Mouse (Mus musculus) megakaryocyte, embryonic 14.5 days (primary cell): Measurements from ENCODE around the gene Gm9945. TPM values are rescaled to one million over a fixed set of nuclear protein-coding genes. Genes with fewer than 3 reads are reported as not detected.

Source experiments
- H3K27me3 ChIP-seq: replicated peaks from 2 replicates; pipeline ENCODE3; 2012; ENCODE audit warnings: inconsistent platforms
- H3K36me3 ChIP-seq: replicated peaks from 2 replicates; pipeline ENCODE3; 2012; ENCODE audit warnings: low read length, inconsistent platforms, mixed read lengths
- H3K4me1 ChIP-seq: 2 replicates; pipeline ENCODE4 v1.6.1; 2012; ENCODE audit warnings: inconsistent platforms
- H3K4me3 ChIP-seq: replicated peaks from 2 replicates; pipeline ENCODE3; 2012; ENCODE audit warnings: moderate library complexity, mild to moderate bottlenecking, inconsistent platforms
- H3K9me3 ChIP-seq: 2 replicates; pipeline ENCODE4 v1.6.1; 2012; ENCODE audit warnings: inconsistent platforms
- FLI1 ChIP-seq: IDR thresholded peaks from 2 replicates; pipeline ENCODE4 v1.6.1; 2012; ENCODE audit warnings: low read length, inconsistent platforms, mixed read lengths
- GATA1 ChIP-seq: IDR thresholded peaks from 3 replicates; pipeline ENCODE4 v1.6.1; 2012; ENCODE audit warnings: mixed read lengths, low read length, inconsistent platforms, borderline replicate concordance
- polyA plus RNA-seq: library from polyadenylated mRNA; stranded (reverse); fragments of >175 nt; gene quantifications from 2 replicates; pipeline ENCODE4 v1.2.3, GENCODE M21; 2012; ENCODE audit warnings: low replicate concordance; ENCODE audit not compliant: insufficient read depth

Gene Gm9945
- polyA plus RNA-seq, 1 experiment = not detected

- Histone ChIP-seq H3K36me3 (no peaks in the 10 kb centered on the region), H3K9me3 (peaks cover 7% of the 10 kb centered on the region; the same call in 1 of the 2 replicates), H3K4me3 (no peak overlapping the region), H3K27me3 (peaks cover 24% of the 10 kb centered on the region), H3K4me1 (peaks cover 45% of the 10 kb centered on the region)
- TF ChIP-seq FLI1 (no peak), GATA1 (no peak)
Measured at GRCm38 (mm10) chr11:53489421-53489820, 9.5 kb downstream of the Gm9945 start.

- no peaks in the 10 kb centered on the region for H3K36me3 ChIP-seq
- TF ChIP-seq FLI1 = no peak
- TF ChIP-seq GATA1 = no peak
- H3K4me3 ChIP-seq = no peak overlapping the region
- no peaks in the 10 kb centered on the region; the same call in 1 of the 2 replicates for H3K9me3 ChIP-seq
- H3K27me3 ChIP-seq = peaks cover 21% of the 10 kb centered on the region
- H3K4me1 ChIP-seq = peaks cover 42% of the 10 kb centered on the region
Measured at GRCm38 (mm10) chr11:53491954-53492401, 12.0 kb downstream of the Gm9945 start.

GRCm38 (mm10) chr11:53493243-53493955 lies 13.4 kb downstream of the Gm9945 start:
- TF ChIP-seq FLI1 (no peak), GATA1 (no peak)
- H3K4me3 ChIP-seq = no peak overlapping the region
- H3K9me3 ChIP-seq = no peaks in the 10 kb centered on the region; the same call in 1 of the 2 replicates
- no peaks in the 10 kb centered on the region for H3K36me3 ChIP-seq
- H3K4me1 ChIP-seq = peaks cover 38% of the 10 kb centered on the region
- H3K27me3 ChIP-seq = peaks cover 15% of the 10 kb centered on the region

GRCm38 (mm10) chr11:53495417-53495816 lies 15.5 kb downstream of the Gm9945 start:
- peaks cover 34% of the 10 kb centered on the region for H3K4me1 ChIP-seq
- TF ChIP-seq FLI1 (no peak), GATA1 (no peak)
- peaks cover 8% of the 10 kb centered on the region for H3K9me3 ChIP-seq
- no peaks in the 10 kb centered on the region for H3K36me3 ChIP-seq
- H3K27me3 ChIP-seq = peaks cover 26% of the 10 kb centered on the region
- no peak overlapping the region for H3K4me3 ChIP-seq

GRCm38 (mm10) chr11:53496946-53497345 lies 17.0 kb downstream of the Gm9945 start:
- H3K4me1 ChIP-seq = peaks cover 45% of the 10 kb centered on the region
- no peaks in the 10 kb centered on the region for H3K36me3 ChIP-seq
- peaks cover 32% of the 10 kb centered on the region for H3K27me3 ChIP-seq
- TF ChIP-seq GATA1 = no peak
- TF ChIP-seq FLI1 = no peak
- peaks cover 8% of the 10 kb centered on the region for H3K9me3 ChIP-seq
- peak overlapping the region; percentile 40 for H3K4me3 ChIP-seq

GRCm38 (mm10) chr11:53500569-53500968 lies 20.6 kb downstream of the Gm9945 start:
- no peaks in the 10 kb centered on the region for H3K36me3 ChIP-seq
- peaks cover 31% of the 10 kb centered on the region for H3K27me3 ChIP-seq
- TF ChIP-seq GATA1 = no peak
- no peak for TF ChIP-seq FLI1
- peaks cover 9% of the 10 kb centered on the region for H3K9me3 ChIP-seq
- H3K4me3 ChIP-seq = no peak overlapping the region
- peaks cover 69% of the 10 kb centered on the region for H3K4me1 ChIP-seq

GRCm38 (mm10) chr11:53502039-53502765 lies 22.2 kb downstream of the Gm9945 start:
- peak overlapping the region; percentile 14 for H3K4me3 ChIP-seq
- H3K4me1 ChIP-seq = peaks cover 74% of the 10 kb centered on the region
- H3K36me3 ChIP-seq = no peaks in the 10 kb centered on the region
- H3K9me3 ChIP-seq = peaks cover 13% of the 10 kb centered on the region
- no peak for TF ChIP-seq GATA1
- TF ChIP-seq FLI1 = no peak
- H3K27me3 ChIP-seq = peaks cover 22% of the 10 kb centered on the region

GRCm38 (mm10) chr11:53503738-53504137 lies 23.8 kb downstream of the Gm9945 start:
- Histone ChIP-seq H3K27me3 (peaks cover 27% of the 10 kb centered on the region), H3K4me3 (no peak overlapping the region), H3K4me1 (peaks cover 77% of the 10 kb centered on the region), H3K9me3 (peaks cover 13% of the 10 kb centered on the region), H3K36me3 (no peaks in the 10 kb centered on the region)
- no peak for TF ChIP-seq FLI1
- TF ChIP-seq GATA1 = no peak

GRCm38 (mm10) chr11:53504376-53504775 lies 24.4 kb downstream of the Gm9945 start:
- H3K4me1 ChIP-seq = peaks cover 76% of the 10 kb centered on the region
- no peaks in the 10 kb centered on the region for H3K36me3 ChIP-seq
- no peak overlapping the region for H3K4me3 ChIP-seq
- H3K9me3 ChIP-seq = peaks cover 12% of the 10 kb centered on the region
- TF ChIP-seq GATA1 = no peak
- no peak for TF ChIP-seq FLI1
- peaks cover 26% of the 10 kb centered on the region for H3K27me3 ChIP-seq

- Histone ChIP-seq H3K9me3 (peaks cover 4% of the 10 kb centered on the region), H3K36me3 (no peaks in the 10 kb centered on the region), H3K4me1 (peaks cover 73% of the 10 kb centered on the region), H3K27me3 (peaks cover 23% of the 10 kb centered on the region), H3K4me3 (no peak overlapping the region)
- TF ChIP-seq FLI1 (no peak), GATA1 (no peak)
Measured at GRCm38 (mm10) chr11:53505026-53505663, 25.2 kb downstream of the Gm9945 start.
